Mouse (Mus musculus) MEL (cell line): ENCODE data around the gene Eif5a. TPM values are rescaled to one million over a fixed set of nuclear protein-coding genes. Genes with fewer than 3 reads are reported as not detected.
"Not testable (repeated sequence)": the region's sequence is repeated elsewhere in the genome, so short reads cannot be mapped to it uniquely, and the experiment has no call there.

Source experiments
- DNase-seq: peaks from one replicate; pipeline ENCODE4 v3.0.0; 2011; ENCODE audit warnings: low read depth, low spot score
- H3K27ac ChIP-seq: 2 replicates; pipeline ENCODE4 v1.5.1; 2012; ENCODE audit warnings: low read depth, mild to moderate bottlenecking, control low read depth, low read length, moderate library complexity; ENCODE audit not compliant: control insufficient read depth
- H3K27me3 ChIP-seq, 2 experiments: fragments of 150-350 bp in 1 of 2; sonication (generic) in 1 of 2; 2 replicates each; pipeline ENCODE4 v1.6.1; 2012; ENCODE audit warnings: low read length in 2 of 2, mild to moderate bottlenecking in 2 of 2, improper control_type of control experiment in 1 of 2, moderate library complexity in 1 of 2; ENCODE audit not compliant: insufficient read depth in 2 of 2, control insufficient read depth in 1 of 2
- H3K36me3 ChIP-seq, 2 experiments: 2 replicates each; pipeline ENCODE4 v1.6.1; 2012 to 2014; ENCODE audit warnings: low read length in 2 of 2, improper control_type of control experiment in 1 of 2, inconsistent platforms in 1 of 2, mild to moderate bottlenecking in 1 of 2; ENCODE audit not compliant: insufficient read depth in 2 of 2, control insufficient read depth in 1 of 2
- H3K4me1 ChIP-seq, 2 experiments: fragments of 150-350 bp in 1 of 2; sonication (generic) in 1 of 2; 2 replicates each; pipeline ENCODE4 v1.6.1; 2012; ENCODE audit warnings: low read length in 2 of 2, improper control_type of control experiment in 1 of 2, mild to moderate bottlenecking in 1 of 2; ENCODE audit not compliant: insufficient read depth in 2 of 2, control insufficient read depth in 1 of 2
- H3K4me3 ChIP-seq, 2 experiments: fragments of 150-350 bp in 1 of 2; sonication (generic) in 1 of 2; 2 replicates each; pipeline ENCODE4 v1.5.1; 2012; ENCODE audit warnings: low read depth in 2 of 2, low read length in 2 of 2, mild to moderate bottlenecking in 2 of 2, moderate library complexity in 2 of 2, control low read depth in 1 of 2, improper control_type of control experiment in 1 of 2; ENCODE audit not compliant: control insufficient read depth in 1 of 2, insufficient read depth in 1 of 2
- H3K79me2 ChIP-seq: 2 replicates; pipeline ENCODE4 v1.6.1; 2012; ENCODE audit warnings: mild to moderate bottlenecking, low read length, moderate library complexity; ENCODE audit not compliant: control insufficient read depth, poor library complexity, insufficient read depth
- H3K9ac ChIP-seq: 2 replicates; pipeline ENCODE4 v1.6.1; 2012; ENCODE audit warnings: low read depth, mild to moderate bottlenecking, control low read depth, low read length, moderate library complexity; ENCODE audit not compliant: control insufficient read depth, poor library complexity, severe bottlenecking
- H3K9me3 ChIP-seq: fragments of 150-350 bp; sonication (generic); replicated peaks from 2 replicates; pipeline ENCODE4 v1.6.1; 2012; ENCODE audit warnings: mild to moderate bottlenecking, low read length, improper control_type of control experiment, moderate library complexity; ENCODE audit not compliant: insufficient read depth
- CTCF ChIP-seq, 3 experiments: IDR thresholded peaks in 2 of 3; conservative IDR thresholded peaks in 1 of 3; 2 replicates each; pipeline ENCODE4 v1.5.1; 2011 to 2012; ENCODE audit warnings: low read length in 3 of 3, low read depth in 2 of 3, mild to moderate bottlenecking in 2 of 3, improper control_type of control experiment in 1 of 3, inconsistent platforms in 1 of 3, mixed read lengths in 1 of 3, moderate library complexity in 1 of 3; ENCODE audit not compliant: control insufficient read depth in 1 of 3, insufficient read depth in 1 of 3, poor library complexity in 1 of 3, severe bottlenecking in 1 of 3
- E2F4 ChIP-seq: IDR thresholded peaks from 2 replicates; pipeline ENCODE4 v1.6.1; 2011; ENCODE audit warnings: low read depth, low read length, improper control_type of control experiment, borderline replicate concordance
- GATA1 ChIP-seq: IDR thresholded peaks from 2 replicates; pipeline ENCODE4 v1.6.1; 2011; ENCODE audit warnings: low read depth, low read length, improper control_type of control experiment
- JUND ChIP-seq: IDR thresholded peaks from 2 replicates; pipeline ENCODE4 v1.6.1; 2011; ENCODE audit warnings: low read depth, mild to moderate bottlenecking, improper control_type of control experiment, low read length
- KAT2A ChIP-seq: conservative IDR thresholded peaks from 2 replicates; pipeline ENCODE4 v1.6.1; 2012; ENCODE audit warnings: low read depth, low read length, improper control_type of control experiment, inconsistent platforms
- MXI1 ChIP-seq: IDR thresholded peaks from 2 replicates; pipeline ENCODE4 v1.6.1; 2011; ENCODE audit warnings: mild to moderate bottlenecking, low read depth, low read length, improper control_type of control experiment
- NELFE ChIP-seq: IDR thresholded peaks from 2 replicates; pipeline ENCODE4 v1.6.1; 2011; ENCODE audit warnings: low read depth, low read length, improper control_type of control experiment
- NRF1 ChIP-seq: IDR thresholded peaks from 2 replicates; pipeline ENCODE4 v1.6.1; 2014; ENCODE audit warnings: low read depth, mild to moderate bottlenecking, inconsistent platforms, low read length, improper control_type of control experiment, moderate library complexity; ENCODE audit not compliant: poor library complexity, insufficient read depth, severe bottlenecking
- POLR2AphosphoS2 ChIP-seq: IDR thresholded peaks from 2 replicates; pipeline ENCODE4 v1.6.1; 2011; ENCODE audit warnings: low read length, improper control_type of control experiment
- POLR2AphosphoS5 ChIP-seq: IDR thresholded peaks from 2 replicates; pipeline ENCODE4 v1.6.1; 2012; ENCODE audit warnings: low read depth, borderline replicate concordance, mild to moderate bottlenecking, inconsistent platforms, low read length, moderate library complexity, mixed read lengths
- RCOR1 ChIP-seq: IDR thresholded peaks from 2 replicates; pipeline ENCODE4 v1.6.1; 2012; ENCODE audit warnings: low read depth, mild to moderate bottlenecking, inconsistent platforms, low read length, improper control_type of control experiment
- SIN3A ChIP-seq: IDR thresholded peaks from 2 replicates; pipeline ENCODE4 v1.6.1; 2012; ENCODE audit warnings: low read length, improper control_type of control experiment, inconsistent platforms
- SMC3 ChIP-seq: IDR thresholded peaks from 2 replicates; pipeline ENCODE4 v1.6.1; 2011; ENCODE audit warnings: low read depth, low read length, improper control_type of control experiment
- TAL1 ChIP-seq: IDR thresholded peaks from 2 replicates; pipeline ENCODE4 v1.6.1; 2012; ENCODE audit warnings: mild to moderate bottlenecking, inconsistent platforms, low read length, moderate library complexity, mixed read lengths
- UBTF ChIP-seq: IDR thresholded peaks from 2 replicates; pipeline ENCODE4 v1.6.1; 2012; ENCODE audit warnings: low read depth, mild to moderate bottlenecking, inconsistent platforms, low read length, improper control_type of control experiment, moderate library complexity, borderline replicate concordance; ENCODE audit not compliant: insufficient read depth
- USF1 ChIP-seq: IDR thresholded peaks from 2 replicates; pipeline ENCODE4 v1.6.1; 2014; ENCODE audit warnings: low read depth, mild to moderate bottlenecking, inconsistent platforms, low read length, improper control_type of control experiment, moderate library complexity
- USF2 ChIP-seq, 2 experiments: IDR thresholded peaks; 2 replicates each; pipeline ENCODE4 v1.6.1; 2011 to 2012; ENCODE audit warnings: improper control_type of control experiment in 2 of 2, low read length in 2 of 2, borderline replicate concordance in 1 of 2, inconsistent platforms in 1 of 2, low read depth in 1 of 2, mild to moderate bottlenecking in 1 of 2; ENCODE audit not compliant: insufficient read depth in 1 of 2
- ZMIZ1 ChIP-seq: IDR thresholded peaks from 2 replicates; pipeline ENCODE4 v1.6.1; 2012; ENCODE audit warnings: low read depth, mild to moderate bottlenecking, inconsistent platforms, low read length, improper control_type of control experiment, moderate library complexity
- ZNF384 ChIP-seq: IDR thresholded peaks from 2 replicates; pipeline ENCODE4 v1.6.1; 2012; ENCODE audit warnings: low read depth, mild to moderate bottlenecking, inconsistent platforms, low read length, improper control_type of control experiment
- polyA plus RNA-seq, 2 experiments: library from polyadenylated mRNA; stranded (reverse) in 1 of 2; unstranded in 1 of 2; fragments of >175 nt in 1 of 2; fragments of >200 nt in 1 of 2; gene quantifications; 2 replicates each; pipeline versions ENCODE4 v1.2.1 to v1.2.4; 2012; ENCODE audit warnings: low replicate concordance in 2 of 2, low read depth in 1 of 2; ENCODE audit not compliant: insufficient read length in 2 of 2, insufficient read depth in 1 of 2, missing spikeins in 1 of 2
- total RNA-seq: library from RNA; depleted of rRNA; stranded (reverse); fragments of 300-350 nt; gene quantifications from 2 replicates; pipeline ENCODE4 v1.2.3, GENCODE M21; 2012

Eif5a gene
- total and polyA plus RNA-seq, 3 experiments = 1,272 to 3,185 (median 1,428) TPM

GRCm38 (mm10) chr11:69956218-69956617 is 34.5 kb upstream of the Eif5a start (continued):
- peak; percentile 53 for TF ChIP-seq GATA1
- no peak for TF ChIP-seq SIN3A
- TF ChIP-seq NELFE = no peak; the same call in none of the 2 replicates
- TF ChIP-seq UBTF = no peak
- TF ChIP-seq JUND = no peak
- TF ChIP-seq USF2 (IDR thresholded peaks at IDR 0.05; ENCODE audit: borderline replicate concordance in 1 of 2, insufficient read depth in 1 of 2, low read depth in 1 of 2, low read length in 2 of 2) = no peak
- TF ChIP-seq TAL1 = no peak
- TF ChIP-seq SMC3 = peak; percentile 55; the same call in 1 of the 2 replicates
- no peak for TF ChIP-seq USF1
- TF ChIP-seq E2F4 = no peak
- peak; percentile 34 to 65 (median 39) for TF ChIP-seq CTCF (IDR thresholded peaks at IDR 0.05 in 2 of 3, conservative IDR thresholded peaks at IDR 0.05 in 1 of 3; ENCODE audit: control insufficient read depth in 1 of 3, insufficient read depth in 1 of 3, low read depth in 2 of 3, low read length in 3 of 3, poor library complexity in 1 of 3, severe bottlenecking in 1 of 3)
- no peak for TF ChIP-seq MXI1
- no peak for TF ChIP-seq NRF1
- no peak for TF ChIP-seq RCOR1
- TF ChIP-seq POLR2AphosphoS2 = no peak
- no peak for TF ChIP-seq KAT2A
- no peak for TF ChIP-seq POLR2AphosphoS5
- TF ChIP-seq ZNF384 = no peak
- TF ChIP-seq ZMIZ1 = no peak

DNA sequence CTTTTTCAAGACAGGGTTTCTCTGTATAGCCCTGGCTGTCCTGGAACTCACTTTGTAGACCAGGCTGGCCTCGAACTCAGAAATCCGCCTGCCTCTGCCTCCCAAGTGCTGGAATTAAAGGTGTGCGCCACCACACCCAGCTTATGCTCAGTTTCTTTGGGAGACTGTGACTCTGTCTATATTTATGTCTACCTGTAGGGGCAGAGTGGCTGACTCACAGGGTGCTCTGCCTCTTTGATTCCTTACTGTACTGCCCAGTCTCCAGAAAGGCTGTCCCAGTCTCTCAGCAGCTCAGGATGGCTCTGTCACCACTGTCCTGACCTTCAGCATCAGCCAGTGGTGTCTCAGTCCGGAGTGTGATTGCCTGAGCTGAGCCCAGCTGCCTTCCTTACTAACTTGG is 33.9 kb upstream of the Eif5a start:
- not testable (repeated sequence) for H3K36me3 ChIP-seq, H3K9me3 ChIP-seq, H3K27ac ChIP-seq, H3K4me3 ChIP-seq, DNase-seq, H3K27me3 ChIP-seq, H3K9ac ChIP-seq, H3K4me1 ChIP-seq, H3K79me2 ChIP-seq
- peak in 1 of 3 experiments; percentile 16; a peak in 2 of 6 replicates for TF ChIP-seq CTCF (IDR thresholded peaks at IDR 0.05 in 2 of 3, conservative IDR thresholded peaks at IDR 0.05 in 1 of 3; ENCODE audit: control insufficient read depth in 1 of 3, insufficient read depth in 1 of 3, low read depth in 2 of 3, low read length in 3 of 3, poor library complexity in 1 of 3, severe bottlenecking in 1 of 3)
